ENCODE assay signal across 8 mouse cellular contexts in the genomic region with DNA sequence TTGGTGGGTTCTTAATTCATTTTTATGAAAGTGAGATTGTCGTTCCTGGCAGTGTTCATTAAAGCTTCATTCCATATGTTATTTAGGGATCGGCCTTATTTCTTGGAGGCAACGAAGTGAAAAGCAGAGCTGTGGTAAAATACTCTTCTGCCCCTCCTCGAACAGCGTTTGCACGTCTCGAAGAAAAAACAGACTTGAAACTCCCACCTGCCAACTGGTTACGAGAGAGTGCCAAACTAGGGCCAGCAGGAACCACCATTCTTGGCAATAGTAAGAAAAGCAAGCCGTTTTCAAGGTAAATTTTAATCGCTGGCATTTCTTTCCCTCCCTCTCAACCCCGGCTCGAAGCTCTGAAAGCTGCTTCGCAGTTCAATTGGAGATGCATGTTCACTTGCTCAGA. TPM values are rescaled to one million over a fixed set of nuclear protein-coding genes. Genes with fewer than 3 reads are reported as not detected.
A peak's percentile ranks its signal among the peaks of the same experiment; 100 is the strongest.
DNase-seq lines count a peak whose midpoint lies in the region; ATAC-seq and TF ChIP-seq lines count a peak whose summit lies in the region.

No protein-coding gene starts in this region.

- H3K27ac ChIP-seq in left cerebral cortex, adult 2 months, result no peak overlapping the region
- no peak overlapping the region for H3K27ac ChIP-seq in forebrain, embryonic 10.5 days
- no peak overlapping the region for H3K27ac ChIP-seq in midbrain, postnatal 0 days (ENCODE audit: low read depth, low read length)

- H3K4me1 ChIP-seq in forebrain, embryonic 10.5 days, result peaks cover 13% of the 10 kb centered on the region
- no peaks in the 10 kb centered on the region for H3K4me1 ChIP-seq in midbrain, postnatal 0 days (ENCODE audit: insufficient read depth, low read length)

- no peaks in the 10 kb centered on the region for H3K9me3 ChIP-seq in forebrain, embryonic 10.5 days
- H3K9me3 ChIP-seq in midbrain, postnatal 0 days (ENCODE audit: low read length), result no peaks in the 10 kb centered on the region

- peak overlapping the region; percentile 95; the same call in 1 of the 2 replicates for H3K9ac ChIP-seq in midbrain, postnatal 0 days (replicated peaks; ENCODE audit: low read length, poor library complexity, severe bottlenecking)

- ATAC-seq in midbrain, postnatal 0 days (ENCODE audit: low FRiP score), result no peak

- peak; percentile 30 to 54 for DNase-seq in left cerebral cortex, adult 2 months (ENCODE audit: extremely low spot score in 1 of 2, low spot score in 2 of 2)
- DNase-seq in left cerebral cortex, postnatal 4 days, result no peak
- no peak for DNase-seq in forebrain, embryonic 10.5 days (ENCODE audit: extremely low spot score, low spot score)
- peak; percentile 70 to 74 for DNase-seq in layer of hippocampus, adult 8-10 months (ENCODE audit: low spot score in 2 of 2)
- no peak for DNase-seq in midbrain, postnatal 0 days (ENCODE audit: low spot score)
- no peak for DNase-seq in gastrocnemius, postnatal 4 days (ENCODE audit: low spot score in 2 of 2)
- no peak for DNase-seq in spleen, adult 12 weeks (ENCODE audit: low spot score)
- DNase-seq in ovary, postnatal 36 days (ENCODE audit: low spot score), result no peak

- whole genome bisulfite sequencing in forebrain, embryonic 10.5 days, result 92% methylated on average over 13 of the region's 13 CpGs
- WGBS in midbrain, postnatal 0 days, result 92% methylated on average over 13 of the region's 13 CpGs

- peaks cover 48% of the 10 kb centered on the region for H3K36me3 ChIP-seq in forebrain, embryonic 10.5 days (replicated peaks)
- H3K36me3 ChIP-seq in midbrain, postnatal 0 days (ENCODE audit: insufficient read depth, low read length), result peaks cover 27% of the 10 kb centered on the region

- peak overlapping the region; percentile 87 for H3K4me2 ChIP-seq in midbrain, postnatal 0 days (ENCODE audit: low read depth, low read length, poor library complexity, severe bottlenecking)

- peak overlapping the region; percentile 85 for H3K4me3 ChIP-seq in left cerebral cortex, adult 2 months
- peak overlapping the region; percentile 95; the same call in 1 of the 2 replicates for H3K4me3 ChIP-seq in forebrain, embryonic 10.5 days
- H3K4me3 ChIP-seq in midbrain, postnatal 0 days (ENCODE audit: low read depth, low read length), result peak overlapping the region; percentile 97; the same call in 1 of the 2 replicates

- no peaks in the 10 kb centered on the region for H3K27me3 ChIP-seq in forebrain, embryonic 10.5 days (ENCODE audit: poor library complexity, severe bottlenecking)
- no peaks in the 10 kb centered on the region for H3K27me3 ChIP-seq in midbrain, postnatal 0 days (ENCODE audit: insufficient read depth, low read length)

- intact Hi-C loops in left cerebral cortex, adult 2 months (cut with DNase I), result loop anchor here (5.0 to 10.0 kb wide), 2 partner anchors 627 to 784 kb away; a partner anchor contains a TSS
- intact Hi-C loops in left cerebral cortex, postnatal 4 days (cut with DNase I), result loop anchor here (10.0 kb wide), 1 partner anchor 524 kb away; no protein-coding TSS in a partner anchor

- no peak for TF ChIP-seq CTCF in left cerebral cortex, adult 2 months (IDR thresholded peaks at IDR 0.05)
- no peak for TF ChIP-seq CTCF in midbrain, postnatal 0 days (IDR thresholded peaks at IDR 0.05)

RNA-seq across cellular contexts. Expression of a gene that starts 1.5 kb away (rescaled TPM):
- 10 to 100 TPM; 22.7 to 26.6 TPM for total RNA-seq in left cerebral cortex, adult 2 months (2021)
- 10 to 100 TPM; 24.3 to 24.5 TPM for total RNA-seq in left cerebral cortex, postnatal 4 days (2021)
- polyA plus RNA-seq in forebrain, embryonic 10.5 days (2016; fragmentation: Nextera tagmentation; extraction: Ambion mirVana), result 26.9 and 27.8 TPM in 2 replicates
- 10 to 100 TPM; 24.3 to 38.6 (median 30.7) TPM for total RNA-seq in layer of hippocampus, adult 8-10 months (2022)
- 25.6 and 33.2 TPM in 2 replicates for total RNA-seq in midbrain, postnatal 0 days (2014; rRNA removed)
- polyA plus RNA-seq in midbrain, postnatal 0 days (2015; fragmentation: Nextera tagmentation; extraction: Ambion mirVana), result 9.3 and 10.5 TPM in 2 replicates
- 10 to 100 TPM; 14.6 to 15.1 TPM for total RNA-seq in gastrocnemius, postnatal 4 days (2021)

RNA-seq across cellular contexts. Expression of a gene that starts 36.9 kb away (rescaled TPM):
- total RNA-seq in left cerebral cortex, adult 2 months (2021), result not detected
- total RNA-seq in left cerebral cortex, postnatal 4 days (2021), result not detected
- not detected in 2 replicates for polyA plus RNA-seq in forebrain, embryonic 10.5 days (2016; fragmentation: Nextera tagmentation; extraction: Ambion mirVana)
- not detected for total RNA-seq in layer of hippocampus, adult 8-10 months (2022)
- not detected in 2 replicates for total RNA-seq in midbrain, postnatal 0 days (2014; rRNA removed)
- polyA plus RNA-seq in midbrain, postnatal 0 days (2015; fragmentation: Nextera tagmentation; extraction: Ambion mirVana), result 0.29 and 0.38 TPM in 2 replicates
- not detected for total RNA-seq in gastrocnemius, postnatal 4 days (2021)

RNA-seq across cellular contexts. Expression of a gene that starts 41.0 kb away (rescaled TPM):
- under 1 TPM in 1 of 2 experiments, not detected in 1; 0.16 TPM for total RNA-seq in left cerebral cortex, adult 2 months (2021)
- total RNA-seq in left cerebral cortex, postnatal 4 days (2021), result not detected
- not detected in 2 replicates for polyA plus RNA-seq in forebrain, embryonic 10.5 days (2016; fragmentation: Nextera tagmentation; extraction: Ambion mirVana)
- total RNA-seq in layer of hippocampus, adult 8-10 months (2022), result under 1 TPM in 3 of 4 experiments, not detected in 1; 0.18 to 0.23 (median 0.20) TPM
- total RNA-seq in midbrain, postnatal 0 days (2014; rRNA removed), result 0.09 TPM in 1 of 2 replicates, not detected in the other
- not detected in 2 replicates for polyA plus RNA-seq in midbrain, postnatal 0 days (2015; fragmentation: Nextera tagmentation; extraction: Ambion mirVana)
- total RNA-seq in gastrocnemius, postnatal 4 days (2021), result not detected

Comparison
In these comparisons a context has a peak if more than half of its experiments do, and no peak if none do; other contexts are left out.
1. DNase-seq: peak in left cerebral cortex, adult 2 months (2 of 2) and layer of hippocampus, adult 8-10 months (2 of 2); none in left cerebral cortex, postnatal 4 days (single experiment), forebrain, embryonic 10.5 days (single experiment), midbrain, postnatal 0 days (single experiment), gastrocnemius, postnatal 4 days (0 of 2), spleen, adult 12 weeks (single experiment) and ovary, postnatal 36 days (single experiment).
2. Peak in every context shown above with its lines, with median percentiles within 50 percentile points of each other: H3K4me3 ChIP-seq.